Mouse (Mus musculus) ES-Bruce4 (cell line): ENCODE data around the gene Ldhb.

Source experiments
- CTCF ChIP-seq: IDR thresholded peaks from one replicate; pipeline ENCODE4 v1.8.1; 2011; ENCODE audit warnings: low read depth, low read length
- EP300 ChIP-seq: IDR thresholded peaks from 2 replicates; pipeline ENCODE4 v1.6.1; 2011; ENCODE audit warnings: low read depth, low read length; ENCODE audit not compliant: insufficient read depth

DNA sequence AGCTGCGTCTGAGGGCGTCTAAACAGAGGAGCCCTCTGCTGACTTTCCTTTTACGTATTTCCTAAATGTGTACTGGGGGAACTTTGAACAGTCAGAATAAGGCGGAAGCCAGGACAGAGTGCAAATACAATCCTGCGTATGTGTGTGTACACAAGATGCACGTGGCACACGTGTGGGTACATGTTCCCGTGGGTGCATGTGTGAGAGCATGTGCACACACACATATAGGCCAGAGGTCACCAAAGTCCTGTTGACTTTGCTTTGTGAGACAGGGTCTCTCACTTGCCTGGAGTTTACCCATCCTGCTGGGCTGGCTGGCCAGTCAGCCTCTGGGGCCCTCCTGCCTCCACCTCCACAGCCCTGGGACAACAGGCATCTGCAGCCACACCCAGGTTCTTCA lies 36.6 kb downstream of the Ldhb start:
- TF ChIP-seq CTCF (no peak), EP300 (no peak)
